Mouse (Mus musculus) small intestine, adult 2 months (tissue): ENCODE data around the gene 2210011C24Rik.

Experiments used
- CTCF ChIP-seq: fragments of 200-500 bp; IDR thresholded peaks from 2 replicates; pipeline ENCODE4 v1.5.1; 2012; ENCODE audit warnings: low read depth, mild to moderate bottlenecking, control low read depth, inconsistent platforms, low read length, moderate library complexity, mixed read lengths; ENCODE audit not compliant: insufficient replicate concordance, insufficient read length; ENCODE audit errors: extremely low read depth
- POLR2A ChIP-seq: fragments of 200-500 bp; IDR thresholded peaks from 2 replicates; pipeline ENCODE4 v1.6.1; 2012; ENCODE audit warnings: low read depth, mild to moderate bottlenecking, control low read depth, inconsistent platforms, low read length, moderate library complexity

GRCm38 (mm10) chr8:84019738-84020137 lies 7.8 kb upstream of the 2210011C24Rik start:
- TF ChIP-seq CTCF (no peak), POLR2A (no peak)
